Mouse (Mus musculus): ENCODE results near the gene Snapc2. TPM values are rescaled to one million over a fixed set of nuclear protein-coding genes. Genes with fewer than 3 reads are reported as not detected.

Gene Snapc2
- polyA plus RNA-seq, 1 experiment from 2014 or later = 65.7 TPM

- Histone ChIP-seq H3K36me3 (no peaks in the 10 kb centered on the region), H3K27ac (no peak within 1 kb of the TSS), H3K9ac (peak within 1 kb of the TSS; percentile 63), H3K4me3 (peak within 1 kb of the TSS; percentile 48), H3K4me2 (peak within 1 kb of the TSS; percentile 85), H3K27me3 (peaks cover 56% of the 10 kb centered on the region), H3K9me3 (no peaks in the 10 kb centered on the region), H3K4me1 (peaks cover 34% of the 10 kb centered on the region)
- 2% methylated on average over 44 of the region's 44 CpGs for WGBS
- no peak for ATAC-seq (ENCODE audit: insufficient number of reproducible peaks, insufficient read depth, low FRiP score, low TSS enrichment, low read depth)
These were observed 35.9 kb upstream of the Snapc2 start, which contains the start of gene Prr36 for GRCm38 (mm10) chr8:4216791-4217621. TSS of gene Prr36 (minus strand) at chr8:4217459.

DNA sequence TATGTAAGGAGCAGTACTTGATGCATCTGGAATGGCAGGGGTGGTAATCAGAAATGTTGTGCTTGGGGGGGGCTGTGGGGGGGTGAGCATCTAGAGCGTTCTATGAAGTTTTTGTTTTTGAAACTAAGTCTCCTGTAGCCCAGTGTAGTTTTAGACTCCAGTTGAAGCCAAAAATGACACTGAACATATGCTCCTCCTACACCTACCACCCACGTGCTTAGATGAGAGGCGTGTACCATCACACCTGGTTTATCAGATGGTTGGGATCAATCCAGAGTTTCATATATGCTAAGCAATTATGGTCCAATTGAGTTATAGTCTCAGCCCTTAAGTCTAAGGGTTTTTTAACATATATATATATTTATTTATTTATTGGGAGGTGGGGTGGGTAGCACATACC, 33.3 kb upstream of the Snapc2 start:
- H3K27me3 ChIP-seq = peaks cover 56% of the 10 kb centered on the region
- ATAC-seq (ENCODE audit: insufficient number of reproducible peaks, insufficient read depth, low FRiP score, low TSS enrichment, low read depth) = no peak

DNA sequence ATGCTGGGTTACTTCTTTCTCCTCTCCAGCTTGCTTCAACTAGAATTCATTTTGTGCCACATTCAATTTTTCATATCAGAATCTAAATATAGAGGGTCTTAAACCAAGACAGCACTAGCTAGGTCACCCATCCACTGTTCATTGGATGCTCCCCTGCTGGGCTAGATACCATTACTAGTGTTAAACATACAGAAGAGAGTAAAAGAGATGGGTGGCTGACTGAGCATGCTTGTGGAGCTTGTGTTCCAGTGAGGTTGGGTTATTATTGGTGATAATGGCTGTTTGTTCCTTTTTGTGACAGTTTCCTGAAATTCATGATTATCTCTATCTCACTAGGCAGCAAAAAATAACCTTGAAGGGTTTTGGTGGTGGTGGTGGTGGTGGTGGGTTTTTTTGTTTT, 30.8 kb upstream of the Snapc2 start:
- ATAC-seq (ENCODE audit: insufficient number of reproducible peaks, insufficient read depth, low FRiP score, low TSS enrichment, low read depth) = no peak
- H3K4me2 ChIP-seq = no peak overlapping the region
- H3K36me3 ChIP-seq = no peaks in the 10 kb centered on the region
- H3K27me3 ChIP-seq = peaks cover 47% of the 10 kb centered on the region
- no peak overlapping the region for H3K27ac ChIP-seq
- no peak overlapping the region for H3K9ac ChIP-seq
- H3K9me3 ChIP-seq = no peaks in the 10 kb centered on the region
- no peak overlapping the region for H3K4me3 ChIP-seq
- peaks cover 12% of the 10 kb centered on the region for H3K4me1 ChIP-seq

More for the DNA sequence above, 33.3 kb upstream of the Snapc2 start:
- H3K9me3 ChIP-seq = no peaks in the 10 kb centered on the region
- WGBS = 85% methylated on average over 3 of the region's 3 CpGs
- no peaks in the 10 kb centered on the region for H3K36me3 ChIP-seq
- H3K4me3 ChIP-seq = no peak overlapping the region
- peaks cover 15% of the 10 kb centered on the region for H3K4me1 ChIP-seq
- H3K9ac ChIP-seq = no peak overlapping the region
- no peak overlapping the region for H3K27ac ChIP-seq
- H3K4me2 ChIP-seq = no peak overlapping the region

- WGBS = 22% methylated on average over 4 of the region's 4 CpGs
- H3K9ac ChIP-seq = peak overlapping the region; percentile 65
- H3K9me3 ChIP-seq = no peaks in the 10 kb centered on the region
- H3K4me2 ChIP-seq = peak overlapping the region; percentile 67
- peak overlapping the region; percentile 42 for H3K4me3 ChIP-seq
- H3K27ac ChIP-seq = no peak overlapping the region
- peaks cover 12% of the 10 kb centered on the region; the same call in 1 of the 2 replicates for H3K4me1 ChIP-seq
- no peaks in the 10 kb centered on the region for H3K36me3 ChIP-seq
- peaks cover 41% of the 10 kb centered on the region for H3K27me3 ChIP-seq
- ATAC-seq (ENCODE audit: insufficient number of reproducible peaks, insufficient read depth, low FRiP score, low TSS enrichment, low read depth) = no peak
These were observed 26.6 kb upstream of the Snapc2 start for GRCm38 (mm10) chr8:4226323-4226722.

- Histone ChIP-seq H3K9me3 (no peaks in the 10 kb centered on the region), H3K9ac (peak within 1 kb of the TSS; percentile 65), H3K4me2 (peak within 1 kb of the TSS; percentile 67), H3K4me3 (peak within 1 kb of the TSS; percentile 42), H3K27ac (no peak within 1 kb of the TSS), H3K36me3 (no peaks in the 10 kb centered on the region), H3K4me1 (peaks cover 12% of the 10 kb centered on the region; the same call in 1 of the 2 replicates), H3K27me3 (peaks cover 41% of the 10 kb centered on the region)
- peak; percentile 11; the same call in 1 of the 2 replicates for ATAC-seq (ENCODE audit: insufficient number of reproducible peaks, insufficient read depth, low FRiP score, low TSS enrichment, low read depth)
- WGBS = 2% methylated on average over 33 of the region's 33 CpGs
These were observed 26.0 kb upstream of the Snapc2 start, which contains the start of gene Lrrc8e for GRCm38 (mm10) chr8:4226739-4227347. TSS of gene Lrrc8e (plus strand) at chr8:4226827.

GRCm38 (mm10) chr8:4227919-4228318, 25.0 kb upstream of the Snapc2 start:
- Histone ChIP-seq H3K27me3 (peaks cover 41% of the 10 kb centered on the region), H3K9me3 (no peaks in the 10 kb centered on the region), H3K4me1 (peaks cover 12% of the 10 kb centered on the region; the same call in 1 of the 2 replicates), H3K9ac (no peak overlapping the region), H3K36me3 (no peaks in the 10 kb centered on the region), H3K4me3 (no peak overlapping the region), H3K27ac (no peak overlapping the region), H3K4me2 (no peak overlapping the region)
- ATAC-seq (ENCODE audit: insufficient number of reproducible peaks, insufficient read depth, low FRiP score, low TSS enrichment, low read depth) = no peak
- WGBS = 92% methylated on average over 4 of the region's 4 CpGs

DNA sequence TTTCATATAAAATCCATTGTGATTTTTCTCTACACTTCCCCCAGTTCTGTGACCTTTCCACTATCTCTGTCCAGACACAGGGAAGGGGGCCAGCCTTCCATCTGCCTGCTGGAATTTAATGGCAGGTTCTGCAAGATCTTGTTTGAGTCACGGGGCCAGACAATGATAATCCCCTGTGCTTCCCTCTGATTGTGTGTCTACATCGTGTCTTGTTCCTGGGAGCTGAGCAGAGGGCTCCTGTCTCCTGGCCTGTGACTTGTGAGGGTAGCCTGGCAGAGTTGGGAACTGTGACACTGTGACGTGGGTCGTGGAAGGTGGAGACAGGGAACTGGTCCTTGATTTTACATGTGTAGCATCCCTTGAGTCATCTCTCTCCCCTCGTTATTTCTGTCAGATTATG, 23.1 kb upstream of the Snapc2 start:
- H3K4me3 ChIP-seq = no peak overlapping the region
- H3K4me2 ChIP-seq = no peak overlapping the region
- H3K27me3 ChIP-seq = peaks cover 32% of the 10 kb centered on the region
- no peak overlapping the region for H3K9ac ChIP-seq
- ATAC-seq (ENCODE audit: insufficient number of reproducible peaks, insufficient read depth, low FRiP score, low TSS enrichment, low read depth) = no peak
- no peak overlapping the region for H3K27ac ChIP-seq
- WGBS = 74% methylated on average over 5 of the region's 5 CpGs
- H3K4me1 ChIP-seq = peaks cover 12% of the 10 kb centered on the region; the same call in 1 of the 2 replicates
- H3K9me3 ChIP-seq = no peaks in the 10 kb centered on the region
- no peaks in the 10 kb centered on the region for H3K36me3 ChIP-seq

- 50% methylated on average over 10 of the region's 10 CpGs for WGBS
- Histone ChIP-seq H3K9me3 (no peaks in the 10 kb centered on the region), H3K27me3 (peaks cover 30% of the 10 kb centered on the region), H3K36me3 (no peaks in the 10 kb centered on the region), H3K27ac (no peak overlapping the region), H3K4me3 (no peak overlapping the region), H3K4me1 (peaks cover 12% of the 10 kb centered on the region; the same call in 1 of the 2 replicates), H3K4me2 (no peak overlapping the region), H3K9ac (no peak overlapping the region)
- ATAC-seq (ENCODE audit: insufficient number of reproducible peaks, insufficient read depth, low FRiP score, low TSS enrichment, low read depth) = no peak; the same call in 1 of the 2 replicates
These were observed 22.1 kb upstream of the Snapc2 start for GRCm38 (mm10) chr8:4230612-4231351.

GRCm38 (mm10) chr8:4237814-4238433, 15.0 kb upstream of the Snapc2 start:
- H3K27ac ChIP-seq = peak overlapping the region; percentile 97
- 23% methylated on average over 15 of the region's 15 CpGs for WGBS
- ATAC-seq (ENCODE audit: insufficient number of reproducible peaks, insufficient read depth, low FRiP score, low TSS enrichment, low read depth) = peak; percentile 18

DNA sequence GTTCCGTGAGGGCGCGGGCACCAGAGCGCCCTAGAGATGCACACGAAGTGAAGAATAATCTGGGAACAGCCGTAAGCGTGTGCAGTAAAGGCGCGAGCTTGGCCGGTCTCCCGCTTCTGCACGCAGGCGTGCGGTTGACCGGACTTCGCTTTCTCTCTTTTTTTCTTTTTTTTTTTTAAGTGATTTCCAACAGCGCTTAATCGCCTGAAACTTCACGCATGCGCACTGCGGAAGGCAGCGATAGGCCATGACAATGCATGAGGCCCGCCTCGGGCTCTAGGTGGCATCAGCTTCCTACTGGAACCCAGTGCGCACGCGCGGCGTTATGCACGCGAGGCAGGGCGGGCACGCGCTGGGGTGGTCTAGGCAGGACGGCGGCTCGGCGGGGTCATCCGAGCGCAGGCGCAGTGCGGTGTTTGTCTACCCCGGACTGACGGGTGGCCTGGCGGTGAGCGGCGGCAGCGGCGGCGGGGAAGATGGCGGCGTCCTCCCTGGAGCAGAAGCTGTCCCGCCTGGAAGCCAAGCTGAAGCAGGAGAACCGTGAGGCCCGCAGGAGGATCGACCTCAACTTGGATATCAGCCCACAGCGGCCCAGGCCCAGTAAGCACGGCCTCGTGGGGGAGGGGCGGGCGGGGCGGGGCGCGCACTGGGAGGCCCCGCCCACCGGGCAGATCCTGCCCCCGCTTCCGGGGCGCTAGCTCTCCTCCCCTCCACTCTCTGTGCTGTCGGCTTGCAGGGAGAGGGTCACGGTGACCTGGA, 14.3 kb upstream of the Snapc2 start, which contains the start of the genes Map2k7 and Gm49320:
TSS of gene Map2k7 (plus strand) at position 307 of the 759 bp plus-strand sequence.
TSS of gene Gm49320 (plus strand) at position 432 of the 759 bp plus-strand sequence.
- Histone ChIP-seq H3K4me1 (peaks cover 25% of the 10 kb centered on the region), H3K9me3 (no peaks in the 10 kb centered on the region), H3K36me3 (peaks cover 20% of the 10 kb centered on the region), H3K27ac (peak within 1 kb of the TSS; percentile 97), H3K4me3 (peak within 1 kb of the TSS; percentile 79), H3K9ac (peak within 1 kb of the TSS; percentile 85), H3K4me2 (peak within 1 kb of the TSS; percentile 89), H3K27me3 (no peaks in the 10 kb centered on the region)
- ATAC-seq (ENCODE audit: insufficient number of reproducible peaks, insufficient read depth, low FRiP score, low TSS enrichment, low read depth) = peak; percentile 93
- WGBS = 0% methylated on average over 62 of the region's 71 CpGs

More at GRCm38 (mm10) chr8:4237814-4238433, 15.0 kb upstream of the Snapc2 start:
- Histone ChIP-seq H3K4me3 (peak overlapping the region; percentile 79), H3K27me3 (no peaks in the 10 kb centered on the region), H3K4me1 (peaks cover 25% of the 10 kb centered on the region), H3K36me3 (peaks cover 14% of the 10 kb centered on the region), H3K4me2 (peak overlapping the region; percentile 89), H3K9me3 (no peaks in the 10 kb centered on the region), H3K9ac (peak overlapping the region; percentile 83)
